Mouse (Mus musculus) G1E (cell line): ENCODE measurements around the gene Gpr183. TPM values are rescaled to one million over a fixed set of nuclear protein-coding genes. Genes with fewer than 3 reads are reported as not detected.

Experiments
- ATAC-seq: 2 replicates; pipeline ENCODE4 v1.8.0; 2016; ENCODE audit warnings: mild to moderate bottlenecking; ENCODE audit not compliant: insufficient number of reproducible peaks, poor library complexity, low FRiP score, severe bottlenecking; ENCODE audit errors: extremely low read depth
- DNase-seq: peaks from one replicate; pipeline ENCODE4 v3.0.0; 2012; ENCODE audit warnings: low spot score
- H3K27me3 ChIP-seq: 2 replicates; pipeline ENCODE4 v1.6.1; 2012; ENCODE audit warnings: mild to moderate bottlenecking, low read length, inconsistent platforms; ENCODE audit not compliant: insufficient read depth
- H3K36me3 ChIP-seq: replicated peaks from 2 replicates; pipeline ENCODE3; 2012; ENCODE audit warnings: mild to moderate bottlenecking, inconsistent platforms
- H3K4me1 ChIP-seq: 2 replicates; pipeline ENCODE4 v1.6.1; 2012; ENCODE audit warnings: low read depth, low read length, inconsistent platforms, mixed read lengths; ENCODE audit not compliant: insufficient read depth
- H3K4me3 ChIP-seq: 2 replicates; pipeline ENCODE4 v1.5.1; 2012; ENCODE audit warnings: low read depth, mild to moderate bottlenecking, inconsistent platforms, low read length, moderate library complexity, mixed read lengths
- H3K9me3 ChIP-seq: replicated peaks from 2 replicates; pipeline ENCODE4 v1.6.1; 2012; ENCODE audit warnings: inconsistent platforms
- CTCF ChIP-seq: IDR thresholded peaks from 2 replicates; pipeline ENCODE4 v1.5.1; 2012; ENCODE audit warnings: low read depth, low read length, inconsistent platforms, mixed read lengths
- GATA1 ChIP-seq: IDR thresholded peaks from 2 replicates; pipeline ENCODE4 v1.6.1; 2012; ENCODE audit warnings: borderline replicate concordance, low read length, inconsistent platforms, mixed read lengths
- GATA2 ChIP-seq: IDR thresholded peaks from 2 replicates; pipeline ENCODE4 v1.6.1; 2012; ENCODE audit warnings: low read depth, low read length, inconsistent platforms, borderline replicate concordance
- POLR2AphosphoS5 ChIP-seq: IDR thresholded peaks from 2 replicates; pipeline ENCODE4 v1.6.1; 2012; ENCODE audit warnings: low read depth, low read length, inconsistent platforms; ENCODE audit not compliant: insufficient replicate concordance
- TAL1 ChIP-seq: conservative IDR thresholded peaks from 2 replicates; pipeline ENCODE4 v1.6.1; 2012; ENCODE audit warnings: low read depth, low read length, inconsistent platforms, mixed read lengths
- polyA plus RNA-seq: library from polyadenylated mRNA; stranded (reverse); fragments of >175 nt; gene quantifications from 2 replicates; pipeline ENCODE4 v1.2.3, GENCODE M21; 2012
- total RNA-seq, 2 experiments: library from RNA; stranded (forward) in 1 of 2; stranded (reverse) in 1 of 2; fragments of 200-1000 nt in 1 of 2; fragments of >200 nt in 1 of 2; fragmentation: Nextera tagmentation in 1 of 2; gene quantifications; 2 replicates each; pipeline ENCODE4 v1.2.3; 2014 to 2017

Gene Gpr183
- total and polyA plus RNA-seq, 3 experiments = 0.08 to 7.1 TPM; not detected in 1

GRCm38 (mm10) chr14:121954608-121955007, 10.4 kb downstream of the Gpr183 start:
- Histone ChIP-seq H3K4me1 (peaks cover 43% of the 10 kb centered on the region), H3K9me3 (no peaks in the 10 kb centered on the region), H3K4me3 (no peak overlapping the region), H3K27me3 (no peaks in the 10 kb centered on the region), H3K36me3 (peaks cover 36% of the 10 kb centered on the region)
- no peak for DNase-seq
- no peak for ATAC-seq
- TF ChIP-seq GATA2 (no peak), POLR2AphosphoS5 (no peak), TAL1 (no peak), GATA1 (no peak), CTCF (no peak)

GRCm38 (mm10) chr14:121954129-121954528, 10.9 kb downstream of the Gpr183 start:
- H3K27me3 ChIP-seq = no peaks in the 10 kb centered on the region
- peaks cover 44% of the 10 kb centered on the region for H3K4me1 ChIP-seq
- TF ChIP-seq GATA2 = no peak
- TF ChIP-seq GATA1 = no peak
- TF ChIP-seq CTCF = no peak
- TF ChIP-seq POLR2AphosphoS5 = no peak
- no peak for TF ChIP-seq TAL1
- ATAC-seq (no peak), DNase-seq (no peak)
- H3K36me3 ChIP-seq = peaks cover 37% of the 10 kb centered on the region
- H3K9me3 ChIP-seq = no peaks in the 10 kb centered on the region
- H3K4me3 ChIP-seq = no peak overlapping the region

- no peak for TF ChIP-seq GATA2
- no peak for TF ChIP-seq CTCF
- TF ChIP-seq POLR2AphosphoS5 = no peak
- no peak for TF ChIP-seq GATA1
- TF ChIP-seq TAL1 = no peak
- no peaks in the 10 kb centered on the region for H3K9me3 ChIP-seq
- peaks cover 27% of the 10 kb centered on the region for H3K4me1 ChIP-seq
- H3K36me3 ChIP-seq = peaks cover 40% of the 10 kb centered on the region
- DNase-seq = no peak
- no peak overlapping the region for H3K4me3 ChIP-seq
- no peak for ATAC-seq
- no peaks in the 10 kb centered on the region for H3K27me3 ChIP-seq
These were observed 13.0 kb downstream of the Gpr183 start for GRCm38 (mm10) chr14:121952046-121952400.

- DNase-seq (no peak), ATAC-seq (peak; percentile 76)
- TF ChIP-seq GATA2 = no peak
- no peak for TF ChIP-seq CTCF
- no peak for TF ChIP-seq POLR2AphosphoS5
- no peak for TF ChIP-seq GATA1
- 0 out of 2 replicates have a peak, but pooled peaks have one; percentile 4 for TF ChIP-seq TAL1
- H3K27me3 ChIP-seq = no peaks in the 10 kb centered on the region
- no peak overlapping the region for H3K4me3 ChIP-seq
- peaks cover 24% of the 10 kb centered on the region for H3K4me1 ChIP-seq
- H3K9me3 ChIP-seq = no peaks in the 10 kb centered on the region
- H3K36me3 ChIP-seq = peaks cover 40% of the 10 kb centered on the region
These were observed 13.5 kb downstream of the Gpr183 start for GRCm38 (mm10) chr14:121951399-121952045.

GRCm38 (mm10) chr14:121949897-121950296, 15.1 kb downstream of the Gpr183 start:
- Histone ChIP-seq H3K9me3 (no peaks in the 10 kb centered on the region), H3K4me1 (peaks cover 20% of the 10 kb centered on the region), H3K27me3 (no peaks in the 10 kb centered on the region), H3K4me3 (no peak overlapping the region), H3K36me3 (peaks cover 40% of the 10 kb centered on the region)
- ATAC-seq (no peak), DNase-seq (no peak)
- TF ChIP-seq POLR2AphosphoS5 (no peak), GATA2 (no peak)

GRCm38 (mm10) chr14:121949436-121949835, 15.6 kb downstream of the Gpr183 start:
- DNase-seq (no peak), ATAC-seq (no peak)
- TF ChIP-seq TAL1 = no peak
- no peak for TF ChIP-seq CTCF
- TF ChIP-seq GATA1 = no peak
- no peak for TF ChIP-seq POLR2AphosphoS5
- no peak for TF ChIP-seq GATA2

GRCm38 (mm10) chr14:121947966-121948365, 17.0 kb downstream of the Gpr183 start:
- no peak for DNase-seq
- ATAC-seq = no peak
- Histone ChIP-seq H3K4me3 (no peak overlapping the region), H3K4me1 (peaks cover 20% of the 10 kb centered on the region), H3K27me3 (no peaks in the 10 kb centered on the region), H3K36me3 (peaks cover 25% of the 10 kb centered on the region), H3K9me3 (0 out of 2 replicates have a peak, but pooled peaks cover 2% of the 10 kb centered on the region)
- TF ChIP-seq POLR2AphosphoS5 = no peak
- no peak for TF ChIP-seq TAL1
- TF ChIP-seq CTCF = no peak
- TF ChIP-seq GATA2 = no peak
- no peak for TF ChIP-seq GATA1

More at GRCm38 (mm10) chr14:121949436-121949835, 15.6 kb downstream of the Gpr183 start:
- Histone ChIP-seq H3K4me3 (no peak overlapping the region), H3K9me3 (no peaks in the 10 kb centered on the region), H3K36me3 (peaks cover 35% of the 10 kb centered on the region), H3K27me3 (no peaks in the 10 kb centered on the region), H3K4me1 (peaks cover 20% of the 10 kb centered on the region)
